Mouse (Mus musculus) spleen, adult 12 weeks (tissue): ENCODE measurements around the gene Sdhb.

Experiments used
- DNase-seq: peaks from one replicate; pipeline ENCODE4 v3.0.0; 2022; ENCODE audit warnings: low spot score

The Sdhb gene

GRCm38 (mm10) chr4:141014856-141015255 is 53.9 kb downstream of the Sdhb start:
- DNase-seq: no peak

- no peak for DNase-seq
Observed at GRCm38 (mm10) chr4:141015356-141015755, 54.4 kb downstream of the Sdhb start.

- no peak for DNase-seq
Observed at GRCm38 (mm10) chr4:141016311-141016710, 55.3 kb downstream of the Sdhb start.

- no peak for DNase-seq
Observed at GRCm38 (mm10) chr4:141017657-141018436, 56.8 kb downstream of the Sdhb start.

GRCm38 (mm10) chr4:141020220-141020619 is 59.2 kb downstream of the Sdhb start:
- no peak for DNase-seq

- no peak for DNase-seq
Observed at GRCm38 (mm10) chr4:141020811-141021613, 60.0 kb downstream of the Sdhb start.

- no peak for DNase-seq
Observed at GRCm38 (mm10) chr4:141021614-141021929, 60.6 kb downstream of the Sdhb start.

- DNase-seq: no peak
Observed at GRCm38 (mm10) chr4:141024052-141024451, 63.0 kb downstream of the Sdhb start.

GRCm38 (mm10) chr4:141024992-141025391 is 64.0 kb downstream of the Sdhb start:
- DNase-seq: no peak
